Mouse (Mus musculus) brain, embryonic 14.5 days (tissue): ENCODE measurements around the gene Cfap43.

ENCODE experiments used
- CTCF ChIP-seq: fragments of 200-500 bp; IDR thresholded peaks from 2 replicates; pipeline ENCODE4 v1.5.1; 2012; ENCODE audit warnings: inconsistent platforms, mild to moderate bottlenecking, moderate library complexity, borderline replicate concordance; ENCODE audit not compliant: insufficient read depth, insufficient read length; ENCODE audit errors: extremely low read depth
- POLR2A ChIP-seq: fragments of 200-500 bp; IDR thresholded peaks from 2 replicates; pipeline ENCODE4 v1.6.1; 2012; ENCODE audit warnings: mild to moderate bottlenecking, inconsistent platforms, borderline replicate concordance; ENCODE audit not compliant: poor library complexity, insufficient read depth, insufficient read length, severe bottlenecking; ENCODE audit errors: extremely low read depth

- TF ChIP-seq POLR2A = no peak
- TF ChIP-seq CTCF = no peak
These were observed 227.1 kb downstream of the Cfap43 start, which contains the start of gene Col17a1 for GRCm38 (mm10) chr19:47691994-47692393.
